Mouse (Mus musculus): ENCODE results near the gene Ascl1. TPM values are rescaled to one million over a fixed set of nuclear protein-coding genes. Genes with fewer than 3 reads are reported as not detected.

Ascl1 gene
- total RNA-seq (2021), result 1 to 10 TPM; 4.2 to 4.4 TPM
- long read RNA-seq, experiment 1, partial matches to known transcripts, result 0 of 3 reads
- long read RNA-seq, experiment 1, other reads (novel, unspliced or antisense), result 0 of 3 reads
- long read RNA-seq, experiment 2, partial matches to known transcripts, result 0 of 3 reads
- long read RNA-seq, experiment 2, other reads (novel, unspliced or antisense), result 0 of 3 reads

- no peak for DNase-seq (ENCODE audit: low spot score in 2 of 2)
Observed at GRCm38 (mm10) chr10:87493576-87493975, at the start of gene Ascl1. TSS of gene Ascl1 (minus strand) at chr10:87493660.

GRCm38 (mm10) chr10:87534172-87534571 lies 40.7 kb upstream of the Ascl1 start:
- no peak for DNase-seq (ENCODE audit: low spot score in 2 of 2)

- no peak for DNase-seq (ENCODE audit: low spot score in 2 of 2)
Observed at GRCm38 (mm10) chr10:87521646-87522045, 28.2 kb upstream of the Ascl1 start, which contains the start of gene Pah. TSS of gene Pah (plus strand) at chr10:87521795.

GRCm38 (mm10) chr10:87520401-87521116 lies 27.1 kb upstream of the Ascl1 start:
- no peak for DNase-seq (ENCODE audit: low spot score in 2 of 2)

- no peak for DNase-seq (ENCODE audit: low spot score in 2 of 2)
Observed at GRCm38 (mm10) chr10:87518585-87518984, 25.1 kb upstream of the Ascl1 start.

- DNase-seq (ENCODE audit: low spot score in 2 of 2), result no peak
Observed at GRCm38 (mm10) chr10:87513052-87513451, 19.6 kb upstream of the Ascl1 start.

- no peak for DNase-seq (ENCODE audit: low spot score in 2 of 2)
Observed at GRCm38 (mm10) chr10:87508581-87508980, 15.1 kb upstream of the Ascl1 start.

- no peak for DNase-seq (ENCODE audit: low spot score in 2 of 2)
Observed at GRCm38 (mm10) chr10:87503946-87504345, 10.5 kb upstream of the Ascl1 start.

GRCm38 (mm10) chr10:87502283-87502682 lies 8.8 kb upstream of the Ascl1 start:
- no peak for DNase-seq (ENCODE audit: low spot score in 2 of 2)

GRCm38 (mm10) chr10:87501659-87502042 lies 8.2 kb upstream of the Ascl1 start:
- no peak for DNase-seq (ENCODE audit: low spot score in 2 of 2)

GRCm38 (mm10) chr10:87500926-87501658 lies 7.6 kb upstream of the Ascl1 start:
- DNase-seq (ENCODE audit: low spot score in 2 of 2), result no peak

- DNase-seq (ENCODE audit: low spot score in 2 of 2), result no peak
Observed at GRCm38 (mm10) chr10:87497056-87497455, 3.6 kb upstream of the Ascl1 start.

- no peak for DNase-seq (ENCODE audit: low spot score in 2 of 2)
Observed at GRCm38 (mm10) chr10:87494596-87494995, 1.1 kb upstream of the Ascl1 start.

- DNase-seq (ENCODE audit: low spot score in 2 of 2), result no peak
Observed at GRCm38 (mm10) chr10:87494176-87494575, 716 bp upstream of the Ascl1 start.

GRCm38 (mm10) chr10:87492661-87493551 lies 554 bp downstream of the Ascl1 start:
- no peak for DNase-seq (ENCODE audit: low spot score in 2 of 2)

GRCm38 (mm10) chr10:87492332-87492660 lies 1.2 kb downstream of the Ascl1 start:
- no peak for DNase-seq (ENCODE audit: low spot score in 2 of 2)

- DNase-seq (ENCODE audit: low spot score in 2 of 2), result no peak
Observed at GRCm38 (mm10) chr10:87491485-87492040, 1.9 kb downstream of the Ascl1 start.

- no peak for DNase-seq (ENCODE audit: low spot score in 2 of 2)
Observed at GRCm38 (mm10) chr10:87490328-87490727, 3.1 kb downstream of the Ascl1 start.

GRCm38 (mm10) chr10:87489246-87490009 lies 4.0 kb downstream of the Ascl1 start:
- DNase-seq (ENCODE audit: low spot score in 2 of 2), result no peak

GRCm38 (mm10) chr10:87488429-87489145 lies 4.9 kb downstream of the Ascl1 start:
- no peak for DNase-seq (ENCODE audit: low spot score in 2 of 2)

Data from adrenal gland, postnatal 4 days (tissue).